Mouse (Mus musculus): Measurements from ENCODE around the gene Nfkb2. TPM values are rescaled to one million over a fixed set of nuclear protein-coding genes. Genes with fewer than 3 reads are reported as not detected.
A peak's percentile ranks its signal among the peaks of the same experiment; 100 is the strongest.

The Nfkb2 gene
- polyA plus RNA-seq, 1 experiment from 2014 or later, result 2.4 TPM

DNA sequence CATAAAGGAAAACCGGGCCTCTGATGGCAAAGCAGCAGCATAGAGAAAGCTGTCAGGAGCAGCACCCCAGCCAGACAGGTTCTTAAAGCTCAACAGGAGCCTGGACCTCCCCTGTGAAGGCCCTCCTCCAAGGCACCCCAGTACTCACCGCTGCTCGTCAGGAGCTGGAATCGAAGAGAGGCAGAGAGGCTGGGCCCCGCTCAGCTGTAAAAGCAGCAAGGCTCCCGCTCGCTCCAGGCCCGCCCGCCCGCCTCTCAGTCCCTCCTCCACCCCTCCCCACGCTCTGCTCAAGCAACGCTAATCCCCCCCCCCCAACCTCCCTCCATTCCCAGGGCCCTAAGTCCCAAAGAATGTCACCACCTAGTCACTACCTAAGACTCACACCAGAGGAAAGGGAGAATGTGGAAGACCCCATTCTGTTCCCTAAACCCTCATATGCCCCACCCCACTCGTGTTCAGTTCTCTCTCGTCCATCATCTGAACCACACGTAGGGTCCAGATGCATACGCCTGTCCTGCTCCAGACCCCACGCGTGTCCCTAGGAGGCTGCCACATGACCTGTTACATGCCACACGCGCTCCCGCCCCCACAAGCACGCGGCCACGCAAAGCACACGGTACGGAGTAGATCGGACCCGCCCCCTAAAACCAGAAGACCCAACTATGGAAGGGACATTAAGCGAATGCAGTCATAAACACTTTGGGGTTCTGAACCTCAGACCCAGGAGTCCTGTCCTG, 22.1 kb downstream of the Nfkb2 start:
- Histone ChIP-seq H3K9me3 (replicated peaks) (no peaks in the 10 kb centered on the region), H3K36me3 (peaks cover 12% of the 10 kb centered on the region), H3K4me2 (peak overlapping the region; percentile 99), H3K9ac (replicated peaks) (peak overlapping the region; percentile 64), H3K4me3 (replicated peaks) (peak overlapping the region; percentile 64), H3K27me3 (replicated peaks) (peaks cover 11% of the 10 kb centered on the region; the same call in 1 of the 2 replicates), H3K27ac (replicated peaks) (peak overlapping the region; percentile 98), H3K4me1 (peaks cover 75% of the 10 kb centered on the region)
- peak; percentile 11; the same call in 1 of the 2 replicates for ATAC-seq (ENCODE audit: low FRiP score)
- WGBS, result 2% methylated on average over 29 of the region's 29 CpGs

DNA sequence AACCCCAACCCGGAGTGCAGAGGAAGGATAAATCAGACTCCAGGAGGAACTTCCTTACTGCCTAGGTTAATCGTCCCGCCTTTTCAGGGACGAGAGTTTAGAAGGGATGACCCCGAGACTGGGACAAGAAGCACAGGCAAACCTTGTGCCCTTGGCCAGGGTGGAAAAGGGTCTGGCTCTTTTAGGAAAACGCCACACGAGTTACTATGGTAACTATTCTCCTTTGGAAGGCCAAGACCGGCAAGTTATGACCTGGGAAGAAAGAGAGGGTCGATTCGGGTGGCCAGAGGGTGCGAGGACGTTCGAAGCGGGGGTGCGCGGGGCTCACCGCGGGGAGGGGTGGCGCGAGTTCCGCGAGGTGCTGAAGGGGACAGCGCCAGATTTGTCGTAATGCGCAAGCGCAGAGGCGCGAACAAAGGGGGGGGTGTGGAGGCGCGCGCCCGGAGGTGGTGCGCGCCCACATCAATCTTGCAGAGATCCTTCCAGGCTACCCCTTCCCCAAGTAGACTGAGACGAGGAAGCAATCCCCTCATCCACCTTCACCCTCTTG, 22.7 kb downstream of the Nfkb2 start, which contains the start of gene Psd:
Gene Psd (minus strand): TSS at position 401 of the 550 bp plus-strand sequence.
- H3K4me2 ChIP-seq, result peak within 1 kb of the TSS; percentile 99
- 0 out of 2 replicates have a peak, but pooled peaks have one; percentile 3 for ATAC-seq (ENCODE audit: low FRiP score)
- H3K4me1 ChIP-seq, result peaks cover 68% of the 10 kb centered on the region
- peak within 1 kb of the TSS; percentile 64 for H3K4me3 ChIP-seq (replicated peaks)
- peaks cover 11% of the 10 kb centered on the region; the same call in 1 of the 2 replicates for H3K27me3 ChIP-seq (replicated peaks)
- peak within 1 kb of the TSS; percentile 64 for H3K9ac ChIP-seq (replicated peaks)
- whole genome bisulfite sequencing, result under 1% methylated on average over 35 of the region's 35 CpGs
- H3K36me3 ChIP-seq, result peaks cover 19% of the 10 kb centered on the region
- H3K27ac ChIP-seq (replicated peaks), result peak within 1 kb of the TSS; percentile 98
- H3K9me3 ChIP-seq (replicated peaks), result no peaks in the 10 kb centered on the region

DNA sequence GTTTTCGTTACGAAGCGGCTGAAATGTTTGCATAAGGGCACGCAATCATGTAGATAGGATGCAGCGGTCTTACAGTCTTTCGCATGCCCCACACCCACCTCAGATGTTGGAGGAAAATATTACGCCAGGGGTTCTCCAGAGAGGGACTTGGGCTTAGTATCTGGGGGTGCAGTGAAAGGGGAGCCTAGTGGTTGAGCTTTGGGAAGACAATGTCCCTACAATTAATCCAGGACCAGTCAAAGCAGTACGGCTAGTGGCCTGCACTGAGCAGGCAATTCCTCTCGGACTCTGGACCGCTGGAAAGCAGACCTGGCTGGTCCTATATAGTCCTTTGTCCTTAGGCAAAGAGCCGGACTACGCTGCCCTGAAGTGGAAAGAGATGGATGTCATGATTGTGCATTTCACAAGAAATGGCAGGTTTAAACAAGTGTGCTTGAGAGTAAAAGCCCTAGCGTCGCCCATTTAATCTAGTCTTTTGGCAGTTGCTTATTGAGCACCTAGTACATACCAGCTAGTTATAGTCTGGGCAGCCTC, 23.5 kb downstream of the Nfkb2 start:
- Histone ChIP-seq H3K4me1 (peaks cover 61% of the 10 kb centered on the region), H3K4me2 (peak overlapping the region; percentile 99), H3K4me3 (replicated peaks) (peak overlapping the region; percentile 64), H3K9me3 (replicated peaks) (no peaks in the 10 kb centered on the region), H3K27ac (replicated peaks) (peak overlapping the region; percentile 98), H3K27me3 (replicated peaks) (peaks cover 11% of the 10 kb centered on the region; the same call in 1 of the 2 replicates), H3K9ac (replicated peaks) (peak overlapping the region; percentile 64), H3K36me3 (peaks cover 25% of the 10 kb centered on the region)
- WGBS, result 28% methylated on average over 14 of the region's 14 CpGs
- peak; percentile 1; the same call in 1 of the 2 replicates for ATAC-seq (ENCODE audit: low FRiP score)

DNA sequence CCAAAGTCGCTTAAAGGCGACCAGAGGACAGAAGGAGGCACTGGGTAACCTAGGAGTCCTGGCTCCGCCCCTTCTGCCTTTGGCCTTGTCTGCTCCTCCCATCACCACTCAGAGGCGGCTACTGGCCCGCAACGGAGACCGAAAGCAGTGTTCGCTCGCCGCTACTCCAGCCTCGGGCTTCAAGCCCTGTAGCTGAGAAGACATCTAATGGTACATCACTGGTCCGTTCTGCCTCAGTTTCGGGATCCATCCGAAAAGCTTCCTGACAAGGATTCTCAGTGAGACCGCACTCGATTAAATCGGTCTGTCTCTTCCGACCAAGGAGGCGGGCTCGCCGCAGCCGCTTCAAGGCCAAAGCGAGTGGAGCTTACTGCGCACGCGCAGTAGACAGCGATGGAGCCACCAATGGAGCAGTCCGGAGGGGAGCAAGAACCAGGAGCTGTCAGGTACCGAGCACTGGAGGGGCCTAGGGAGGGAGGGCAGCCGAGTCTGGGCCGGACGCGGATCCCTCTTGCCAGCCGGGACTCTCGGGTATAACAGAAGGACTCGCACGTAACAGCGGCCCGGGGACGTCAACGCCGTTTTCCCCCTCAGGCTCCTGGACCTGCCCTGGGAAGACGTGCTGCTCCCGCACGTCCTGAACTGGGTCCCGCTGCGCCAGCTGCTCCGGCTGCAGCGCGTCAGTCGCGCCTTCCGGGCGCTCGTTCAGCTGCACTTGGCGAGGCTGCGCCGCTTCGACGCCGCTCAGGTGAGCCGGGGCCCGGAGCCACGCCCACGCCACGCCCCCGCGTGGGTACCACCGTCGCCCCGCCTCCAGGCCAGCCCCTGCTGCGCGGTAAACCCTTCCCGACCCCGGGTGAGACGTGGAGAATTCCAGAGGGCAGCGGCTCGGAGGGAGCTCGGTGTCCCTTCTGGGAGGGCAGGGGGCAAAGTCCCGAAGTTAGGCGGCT, 24.2 kb downstream of the Nfkb2 start, which contains the start of gene Fbxl15:
Gene Fbxl15 (plus strand): TSS at position 104 of the 950 bp plus-strand sequence.
- H3K4me1 ChIP-seq, result peaks cover 53% of the 10 kb centered on the region
- ATAC-seq (ENCODE audit: low FRiP score), result peak; percentile 87
- WGBS, result under 1% methylated on average over 81 of the region's 81 CpGs
- peak within 1 kb of the TSS; percentile 64 for H3K4me3 ChIP-seq (replicated peaks)
- peak within 1 kb of the TSS; percentile 64 for H3K9ac ChIP-seq (replicated peaks)
- peaks cover 11% of the 10 kb centered on the region; the same call in 1 of the 2 replicates for H3K27me3 ChIP-seq (replicated peaks)
- peaks cover 25% of the 10 kb centered on the region for H3K36me3 ChIP-seq
- no peaks in the 10 kb centered on the region for H3K9me3 ChIP-seq (replicated peaks)
- H3K27ac ChIP-seq (replicated peaks), result peak within 1 kb of the TSS; percentile 98
- peak within 1 kb of the TSS; percentile 99 for H3K4me2 ChIP-seq

DNA sequence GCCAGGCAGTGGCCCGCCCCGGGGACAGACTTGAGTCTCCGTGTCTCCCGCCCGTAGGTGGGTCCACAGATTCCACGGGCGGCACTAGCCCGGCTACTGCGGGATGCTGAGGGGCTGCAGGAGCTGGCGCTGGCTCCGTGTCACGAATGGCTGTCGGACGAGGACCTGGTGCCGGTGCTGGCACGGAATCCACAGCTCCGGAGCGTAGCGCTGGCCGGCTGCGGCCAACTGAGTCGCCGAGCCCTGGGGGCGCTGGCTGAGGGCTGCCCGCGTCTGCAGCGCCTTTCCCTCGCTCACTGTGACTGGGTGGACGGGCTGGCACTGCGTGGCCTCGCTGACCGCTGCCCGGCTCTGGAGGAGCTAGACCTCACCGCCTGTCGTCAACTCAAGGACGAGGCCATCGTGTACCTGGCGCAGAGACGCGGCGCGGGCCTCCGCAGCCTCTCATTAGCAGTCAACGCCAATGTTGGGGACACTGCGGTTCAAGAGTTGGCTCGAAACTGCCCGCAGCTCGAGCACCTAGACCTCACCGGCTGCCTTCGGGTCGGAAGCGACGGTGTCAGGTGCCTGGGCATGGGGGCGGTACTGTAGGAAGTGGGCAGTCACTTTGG, 25.0 kb downstream of the Nfkb2 start:
- H3K36me3 ChIP-seq, result peaks cover 25% of the 10 kb centered on the region
- peaks cover 7% of the 10 kb centered on the region; the same call in 1 of the 2 replicates for H3K27me3 ChIP-seq (replicated peaks)
- no peaks in the 10 kb centered on the region for H3K9me3 ChIP-seq (replicated peaks)
- H3K4me1 ChIP-seq, result peaks cover 46% of the 10 kb centered on the region
- H3K9ac ChIP-seq (replicated peaks), result peak overlapping the region; percentile 64
- ATAC-seq (ENCODE audit: low FRiP score), result peak; percentile 10; the same call in 1 of the 2 replicates
- peak overlapping the region; percentile 98 for H3K27ac ChIP-seq (replicated peaks)
- peak overlapping the region; percentile 64 for H3K4me3 ChIP-seq (replicated peaks)
- H3K4me2 ChIP-seq, result peak overlapping the region; percentile 99
- WGBS, result under 1% methylated on average over 54 of the region's 54 CpGs

DNA sequence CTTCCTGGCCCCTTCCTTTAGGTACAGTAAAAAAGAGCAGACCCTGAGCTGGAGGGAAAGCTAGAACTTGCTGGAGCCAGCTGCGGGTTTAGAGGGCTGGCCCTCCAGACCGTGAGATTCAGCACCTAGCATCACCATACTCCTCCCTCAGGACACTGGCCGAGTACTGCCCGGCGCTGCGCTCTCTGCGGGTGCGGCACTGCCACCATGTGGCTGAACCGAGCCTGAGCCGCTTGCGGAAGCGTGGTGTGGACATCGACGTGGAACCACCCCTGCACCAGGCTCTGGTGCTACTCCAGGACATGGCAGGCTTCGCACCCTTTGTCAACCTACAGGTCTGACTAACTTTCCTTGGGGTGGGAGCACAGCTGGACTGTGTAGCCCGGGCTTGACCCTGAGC, 25.8 kb downstream of the Nfkb2 start:
- Histone ChIP-seq H3K4me1 (peaks cover 38% of the 10 kb centered on the region), H3K27ac (replicated peaks) (no peak overlapping the region), H3K4me2 (peak overlapping the region; percentile 99), H3K9ac (replicated peaks) (0 out of 2 replicates have a peak overlapping the region, but pooled peaks have one; percentile 12), H3K9me3 (replicated peaks) (no peaks in the 10 kb centered on the region), H3K36me3 (peaks cover 25% of the 10 kb centered on the region), H3K27me3 (replicated peaks) (no peaks in the 10 kb centered on the region; the same call in 1 of the 2 replicates), H3K4me3 (replicated peaks) (peak overlapping the region; percentile 64)
- WGBS, result 4% methylated on average over 16 of the region's 16 CpGs
- no peak for ATAC-seq (ENCODE audit: low FRiP score)

DNA sequence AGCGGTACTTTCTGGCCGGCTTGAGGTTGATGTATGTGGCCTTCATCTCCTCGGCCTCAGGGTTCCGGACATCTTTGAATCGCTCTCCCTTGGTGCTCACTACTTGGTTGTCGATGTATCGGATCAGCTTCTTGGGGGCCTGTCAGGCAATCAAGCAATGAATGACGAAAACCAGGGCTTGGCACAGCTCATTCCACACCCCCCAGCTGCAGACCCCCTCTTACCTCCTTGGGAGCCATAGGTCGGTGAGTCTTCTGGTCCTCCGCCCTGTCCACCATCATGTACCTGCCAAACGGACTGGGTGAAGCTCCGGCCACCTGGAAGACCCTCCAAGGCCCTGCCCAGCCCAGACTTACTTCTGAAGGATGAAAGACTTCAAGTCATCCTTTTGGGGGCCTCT, 26.6 kb downstream of the Nfkb2 start:
- ATAC-seq (ENCODE audit: low FRiP score), result no peak
- H3K27ac ChIP-seq (replicated peaks), result no peak overlapping the region
- WGBS, result 92% methylated on average over 12 of the region's 12 CpGs
- no peak overlapping the region for H3K9ac ChIP-seq (replicated peaks)
- no peaks in the 10 kb centered on the region for H3K27me3 ChIP-seq (replicated peaks)
- H3K9me3 ChIP-seq (replicated peaks), result no peaks in the 10 kb centered on the region
- H3K36me3 ChIP-seq, result peaks cover 25% of the 10 kb centered on the region
- no peak overlapping the region for H3K4me2 ChIP-seq
- peaks cover 30% of the 10 kb centered on the region for H3K4me1 ChIP-seq
- no peak overlapping the region for H3K4me3 ChIP-seq (replicated peaks)

DNA sequence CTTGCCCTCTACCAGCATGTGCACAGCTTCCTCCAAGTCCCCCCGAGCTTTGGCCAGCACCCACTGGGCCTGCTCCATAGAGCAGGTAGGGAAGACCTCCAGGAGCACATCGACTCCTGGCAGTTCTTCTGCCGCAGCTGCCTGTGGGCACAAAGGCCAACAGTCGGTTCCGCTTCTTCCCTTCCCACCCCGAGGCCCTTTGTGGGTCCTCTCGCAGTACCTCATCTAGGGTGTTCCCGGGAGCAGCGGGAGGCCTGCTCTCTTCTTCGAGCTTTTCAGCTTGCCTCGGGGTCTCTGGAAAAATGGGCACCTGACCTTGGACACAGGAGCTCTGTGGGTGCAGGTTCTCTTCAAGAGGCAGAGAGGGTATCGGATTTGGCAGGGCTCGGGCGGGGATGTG, 27.2 kb downstream of the Nfkb2 start:
- Histone ChIP-seq H3K4me1 (peaks cover 28% of the 10 kb centered on the region), H3K9ac (replicated peaks) (no peak overlapping the region), H3K4me2 (no peak overlapping the region), H3K9me3 (replicated peaks) (no peaks in the 10 kb centered on the region), H3K4me3 (replicated peaks) (no peak overlapping the region), H3K36me3 (peaks cover 25% of the 10 kb centered on the region), H3K27ac (replicated peaks) (no peak overlapping the region), H3K27me3 (replicated peaks) (no peaks in the 10 kb centered on the region)
- no peak for ATAC-seq (ENCODE audit: low FRiP score)
- WGBS, result 90% methylated on average over 14 of the region's 14 CpGs

DNA sequence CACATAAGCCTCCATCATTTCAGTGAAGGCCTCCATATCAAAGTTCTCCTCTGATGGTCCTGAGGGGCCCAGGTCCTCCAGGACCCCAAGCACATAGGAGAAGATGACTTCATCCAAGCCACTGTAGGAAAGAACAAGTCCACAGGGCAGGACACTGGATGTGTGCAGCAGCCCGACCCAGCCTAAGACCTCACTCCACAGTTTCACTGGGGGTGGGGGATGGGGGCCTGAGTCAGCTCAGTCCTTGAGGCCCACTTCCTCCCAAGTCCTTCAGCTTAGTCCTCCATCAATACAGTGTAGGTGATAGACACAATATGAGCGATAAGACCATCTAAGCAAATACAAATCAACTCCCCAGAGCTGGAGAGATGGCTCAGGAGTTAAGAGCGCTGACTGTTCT, 27.8 kb downstream of the Nfkb2 start:
- no peak for ATAC-seq (ENCODE audit: low FRiP score)

DNA sequence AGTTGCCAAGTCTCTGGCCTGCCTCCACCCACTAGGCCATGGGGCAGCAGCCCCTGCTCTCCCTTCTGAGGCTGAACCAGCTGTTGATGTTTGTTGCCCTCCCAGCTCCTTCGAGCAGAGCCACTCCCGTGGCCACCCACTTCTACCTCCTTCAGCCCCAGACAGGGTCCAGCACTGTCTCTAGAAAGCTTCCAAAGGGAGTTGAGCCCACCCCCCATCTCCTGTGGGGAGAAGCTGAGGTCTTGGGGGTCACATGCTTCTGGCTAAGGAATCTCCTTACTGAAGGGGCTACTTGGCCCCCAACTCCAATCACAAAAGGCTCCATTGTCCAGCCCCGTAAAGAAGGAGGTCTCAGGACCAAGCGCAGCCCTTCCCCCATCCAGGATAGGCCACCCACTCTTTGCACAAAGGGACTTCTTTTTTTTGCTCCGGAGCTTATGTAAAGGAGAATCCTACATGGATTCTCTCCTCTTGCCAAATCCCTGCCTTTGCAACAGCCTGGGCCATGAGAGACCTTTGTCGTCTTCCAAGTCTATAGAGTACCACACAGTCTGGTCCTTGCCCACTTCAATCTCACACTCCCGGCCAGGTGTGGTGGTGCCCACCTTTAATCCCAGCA, 28.7 kb downstream of the Nfkb2 start:
- peaks cover 34% of the 10 kb centered on the region for H3K4me1 ChIP-seq
- ATAC-seq (ENCODE audit: low FRiP score), result no peak
- no peak overlapping the region for H3K4me2 ChIP-seq
- peaks cover 25% of the 10 kb centered on the region for H3K36me3 ChIP-seq
- WGBS, result 50% methylated on average over 7 of the region's 7 CpGs
- H3K27me3 ChIP-seq (replicated peaks), result no peaks in the 10 kb centered on the region
- no peak overlapping the region for H3K4me3 ChIP-seq (replicated peaks)
- no peaks in the 10 kb centered on the region for H3K9me3 ChIP-seq (replicated peaks)
- no peak overlapping the region for H3K27ac ChIP-seq (replicated peaks)
- no peak overlapping the region for H3K9ac ChIP-seq (replicated peaks)

More for the DNA sequence above, 27.8 kb downstream of the Nfkb2 start:
- Histone ChIP-seq H3K27ac (replicated peaks) (no peak overlapping the region), H3K4me2 (no peak overlapping the region), H3K9me3 (replicated peaks) (no peaks in the 10 kb centered on the region), H3K4me3 (replicated peaks) (no peak overlapping the region), H3K27me3 (replicated peaks) (no peaks in the 10 kb centered on the region), H3K9ac (replicated peaks) (no peak overlapping the region), H3K36me3 (peaks cover 25% of the 10 kb centered on the region), H3K4me1 (peaks cover 34% of the 10 kb centered on the region)
- 94% methylated on average over 3 of the region's 3 CpGs for WGBS
